Mouse (Mus musculus) forebrain, embryonic 14.5 days (tissue): ENCODE results near the gene Olfr518. TPM values are rescaled to one million over a fixed set of nuclear protein-coding genes. Genes with fewer than 3 reads are reported as not detected.

Source experiments
- ATAC-seq: fragments of 200-750 bp; cut with Nextera tagmentation; 2 replicates; pipeline ENCODE4 v1.8.0; 2017; ENCODE audit warnings: mild to moderate bottlenecking, moderate library complexity
- DNase-seq: peaks from one replicate; pipeline ENCODE4 v3.0.0-alpha.2; 2015; ENCODE audit warnings: low spot score
- H3K27ac ChIP-seq: fragments of 300-500 bp; sonication (generic); 2 replicates; pipeline ENCODE4 v1.5.1; 2014; ENCODE audit warnings: low read depth, mild to moderate bottlenecking, control low read depth, low read length, moderate library complexity
- H3K27me3 ChIP-seq: fragments of 300-500 bp; sonication (generic); replicated peaks from 2 replicates; pipeline ENCODE4 v1.6.1; 2014; ENCODE audit warnings: low read length, control low read depth, mixed read lengths; ENCODE audit not compliant: control insufficient read depth, insufficient read depth
- H3K36me3 ChIP-seq: fragments of 300-500 bp; sonication (generic); 2 replicates; pipeline ENCODE4 v1.6.1; 2014; ENCODE audit warnings: low read length, control low read depth; ENCODE audit not compliant: control insufficient read depth, insufficient read depth
- H3K4me1 ChIP-seq: fragments of 300-500 bp; sonication (generic); 2 replicates; pipeline ENCODE4 v1.6.1; 2014; ENCODE audit warnings: antibody characterized with exemption, low read length, control low read depth; ENCODE audit not compliant: control insufficient read depth, insufficient read depth
- H3K4me2 ChIP-seq: fragments of 300-500 bp; sonication (generic); 2 replicates; pipeline ENCODE4 v1.6.1; 2014; ENCODE audit warnings: mild to moderate bottlenecking, control low read depth, low read length
- H3K4me3 ChIP-seq: fragments of 300-500 bp; sonication (generic); 2 replicates; pipeline ENCODE4 v1.5.1; 2014; ENCODE audit warnings: low read depth, low read length, control low read depth
- H3K9ac ChIP-seq: fragments of 300-500 bp; sonication (generic); 2 replicates; pipeline ENCODE4 v1.6.1; 2014; ENCODE audit warnings: mild to moderate bottlenecking, low read length, control low read depth, moderate library complexity
- H3K9me3 ChIP-seq: fragments of 300-500 bp; sonication (generic); replicated peaks from 2 replicates; pipeline ENCODE4 v1.6.1; 2016; ENCODE audit warnings: low read length, control low read depth, mixed read lengths; ENCODE audit not compliant: control insufficient read depth
- WGBS: fragments of 180-500 bp; shearing (Covaris S2); extraction: QIAGEN DNeasy Blood & Tissue Kit; methylation state at CpG from one replicate; pipeline ENCODE4 v1.1.7; 2014; 5-methylcytosine and 5-hydroxymethylcytosine counted together
- polyA plus RNA-seq: library from polyadenylated mRNA; unstranded; fragments of >200 nt; fragmentation: Nextera tagmentation; extraction: Ambion mirVana; gene quantifications from 2 replicates; pipeline ENCODE4 v1.2.1, GENCODE M21; 2014

The Olfr518 gene
- polyA plus RNA-seq, 1 experiment from 2014 or later: not detected

DNA sequence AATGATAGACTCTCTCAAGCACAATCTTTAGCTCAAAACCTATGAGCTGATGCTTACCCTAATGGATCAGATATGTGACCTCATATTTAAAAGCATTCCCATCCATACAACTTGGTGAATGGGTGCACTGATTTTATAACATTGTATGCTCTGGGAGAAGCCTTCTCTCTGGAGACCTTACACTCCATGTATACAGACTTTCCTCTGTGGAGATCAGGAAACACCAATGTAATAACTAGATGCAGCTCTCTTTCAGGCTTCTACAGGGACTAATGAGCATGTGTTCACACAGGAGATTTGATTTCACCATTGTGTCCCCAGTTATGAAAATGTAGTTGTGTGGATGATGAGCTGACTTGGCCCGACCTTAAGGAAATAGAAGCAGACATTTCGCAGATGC lies 34.4 kb downstream of the Olfr518 start, which contains the start of gene Olfr516:
TSS of gene Olfr516 (minus strand) at position 101 of the 400 bp plus-strand sequence.
- 96% methylated on average over 2 of the region's 2 CpGs for WGBS
- Histone ChIP-seq H3K36me3 (no peaks in the 10 kb centered on the region), H3K9ac (no peak within 1 kb of the TSS), H3K9me3 (no peaks in the 10 kb centered on the region), H3K27me3 (no peaks in the 10 kb centered on the region), H3K27ac (no peak within 1 kb of the TSS), H3K4me2 (no peak within 1 kb of the TSS), H3K4me3 (no peak within 1 kb of the TSS), H3K4me1 (no peaks in the 10 kb centered on the region)
- ATAC-seq (no peak), DNase-seq (no peak)

Other genes with a start within 250 kb of the Olfr518 start
- not detected in 2 replicates for gene Olfr509, start 233.1 kb downstream of the Olfr518 start, polyA plus RNA-seq
- not detected in 2 replicates for gene Olfr510, start 218.6 kb downstream of the Olfr518 start, polyA plus RNA-seq
- not detected in 2 replicates for gene Olfr512, start 171.7 kb downstream of the Olfr518 start, polyA plus RNA-seq
- not detected in 2 replicates for gene Olfr513, start 134.0 kb downstream of the Olfr518 start, polyA plus RNA-seq
- not detected in 2 replicates for gene Olfr514, start 59.0 kb downstream of the Olfr518 start, polyA plus RNA-seq
- gene Olfr516, start 34.5 kb downstream of the Olfr518 start, polyA plus RNA-seq: not detected in 2 replicates
- not detected in 2 replicates for gene Olfr517, start 12.6 kb downstream of the Olfr518 start, polyA plus RNA-seq
- not detected in 2 replicates for gene Olfr519, start 9.4 kb upstream of the Olfr518 start, polyA plus RNA-seq
- gene Nlrp10, start 45.2 kb upstream of the Olfr518 start, polyA plus RNA-seq: not detected in 2 replicates
- 70.8 and 91.0 TPM in 2 replicates for gene Eif3f, start 49.4 kb upstream of the Olfr518 start, polyA plus RNA-seq
- 28.6 and 35.1 TPM in 2 replicates for gene Tub, start 65.3 kb upstream of the Olfr518 start, polyA plus RNA-seq
- gene Ric3, start 198.3 kb upstream of the Olfr518 start, polyA plus RNA-seq: 27.2 and 29.1 TPM in 2 replicates